22 mouse cellular contexts compared by ENCODE assay signal in genomic region chr2:44829346-44829745, GRCm38 (mm10).
"Had no signal": no experiment of that assay in that cellular context is flagged by ENCODE, and none has a peak within 500 bp of the region (broad histone marks: within the 10 kb centered on the region; RNA-seq: fewer than 3 reads in every experiment).

No protein-coding gene starts in this region.

- H3K9ac ChIP-seq: limb, embryonic 12.5 days; limb, embryonic 15.5 days; liver, embryonic 14.5 days; liver, postnatal 0 days; lung, embryonic 14.5 days; midbrain, embryonic 13.5 days; neural tube, embryonic 13.5 days had no signal

- H3K36me3 ChIP-seq: limb, embryonic 12.5 days; limb, embryonic 15.5 days; midbrain, embryonic 13.5 days; neural tube, embryonic 13.5 days had no signal

- H3K4me2 ChIP-seq: limb, embryonic 12.5 days; limb, embryonic 15.5 days; liver, embryonic 11.5 days; lung, embryonic 14.5 days; midbrain, embryonic 13.5 days; neural tube, embryonic 13.5 days had no signal

- DNase-seq: kidney, adult 2 months; kidney, postnatal 25 days; layer of hippocampus, adult 9-11 months; left cerebral cortex, postnatal 4 days; liver, postnatal 0 days; lung, embryonic 14.5 days; retina, postnatal 1 day; right cerebral cortex, postnatal 25 days; thymus, postnatal 25 days had no signal

- H3K27ac ChIP-seq: kidney, postnatal 0 days; layer of hippocampus, adult 2 months; limb, embryonic 12.5 days; limb, embryonic 15.5 days; liver, embryonic 14.5 days; macrophage; midbrain, embryonic 13.5 days; neural tube, embryonic 13.5 days had no signal

- H3K9me3 ChIP-seq: limb, embryonic 12.5 days; limb, embryonic 15.5 days; midbrain, embryonic 13.5 days; neural tube, embryonic 13.5 days had no signal

- H3K4me1 ChIP-seq: limb, embryonic 15.5 days; midbrain, embryonic 13.5 days; neural tube, embryonic 13.5 days had no signal

- H3K27me3 ChIP-seq: limb, embryonic 12.5 days; limb, embryonic 15.5 days; midbrain, embryonic 13.5 days; neural tube, embryonic 13.5 days had no signal

- ATAC-seq: intestine, postnatal 0 days; liver, postnatal 0 days; lung, postnatal 0 days; midbrain, embryonic 13.5 days; midbrain, embryonic 16.5 days had no signal

- H3K4me3 ChIP-seq: layer of hippocampus, adult 2 months; limb, embryonic 12.5 days; limb, embryonic 15.5 days; midbrain, embryonic 13.5 days; myocyte; neural tube, embryonic 13.5 days had no signal
